Mouse (Mus musculus): ENCODE measurements around the gene Oosp2.

Oosp2 gene

DNA sequence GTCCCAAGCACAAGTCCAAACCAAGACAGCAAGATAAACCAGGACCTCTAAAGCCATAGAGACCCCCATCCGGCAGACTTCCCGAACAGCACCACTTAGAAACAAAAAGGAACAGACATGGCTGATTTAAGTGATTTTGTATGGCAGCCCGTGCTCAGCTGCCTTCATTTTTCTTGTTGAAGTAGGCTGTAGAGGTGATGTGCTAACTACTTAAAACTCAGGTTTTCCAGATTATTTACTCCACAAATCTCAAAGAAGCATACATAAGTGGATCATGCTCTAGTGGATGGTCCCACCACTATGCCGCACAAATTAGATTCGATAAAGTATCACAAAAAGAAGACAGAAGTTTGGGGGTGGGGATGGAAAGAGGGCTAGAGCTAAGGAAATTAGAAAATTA lies at the start of gene Oosp2:
Oosp2 (minus strand) TSS at position 101 of the 400 bp plus-strand sequence.
- no peak for DNase-seq (ENCODE audit: low read depth, low spot score)

DNA sequence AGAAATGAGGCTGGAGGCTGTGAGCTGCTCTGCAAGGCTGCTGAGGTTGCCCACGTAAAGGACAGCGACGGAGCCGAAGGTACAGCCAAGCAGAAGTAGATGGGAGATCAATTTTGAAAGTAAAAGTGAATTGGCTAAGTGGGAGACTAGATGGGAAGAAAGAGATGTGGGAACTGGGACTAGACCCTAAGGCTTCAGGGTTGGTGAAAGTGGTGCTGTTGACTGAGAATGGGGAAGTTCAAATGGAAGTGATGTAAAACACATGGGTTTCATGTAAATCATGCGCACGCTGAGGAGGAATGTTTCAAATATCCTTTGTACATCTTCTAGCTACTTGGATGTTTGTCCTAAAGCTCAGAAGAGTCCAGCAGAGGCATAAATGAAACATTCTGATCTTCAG lies 38.0 kb upstream of the Oosp2 start:
- DNase-seq (ENCODE audit: low read depth, low spot score) = peak; percentile 9

DNA sequence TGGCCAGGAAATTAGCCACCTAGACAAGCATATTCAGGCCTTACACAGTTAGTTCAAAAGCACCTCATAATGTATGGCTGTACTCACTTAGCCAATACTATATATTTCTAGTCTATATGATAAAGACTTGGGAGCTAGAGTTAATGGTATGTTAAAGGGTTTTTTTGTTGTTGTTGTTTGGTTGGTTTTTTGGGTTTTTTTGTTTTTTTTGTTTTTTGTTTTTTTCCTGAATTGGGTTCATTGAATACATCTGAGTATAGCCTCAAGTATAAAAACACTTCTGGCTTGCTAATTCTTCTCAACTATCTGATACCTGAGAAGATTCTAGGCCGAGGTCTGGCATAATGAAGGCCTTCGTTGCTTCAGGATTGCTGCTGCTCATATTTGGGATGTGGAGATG lies 36.4 kb upstream of the Oosp2 start, which contains the start of gene Oosp3:
Oosp3 (plus strand) TSS at position 301 of the 400 bp plus-strand sequence.
- no peak for DNase-seq (ENCODE audit: low read depth, low spot score)

DNA sequence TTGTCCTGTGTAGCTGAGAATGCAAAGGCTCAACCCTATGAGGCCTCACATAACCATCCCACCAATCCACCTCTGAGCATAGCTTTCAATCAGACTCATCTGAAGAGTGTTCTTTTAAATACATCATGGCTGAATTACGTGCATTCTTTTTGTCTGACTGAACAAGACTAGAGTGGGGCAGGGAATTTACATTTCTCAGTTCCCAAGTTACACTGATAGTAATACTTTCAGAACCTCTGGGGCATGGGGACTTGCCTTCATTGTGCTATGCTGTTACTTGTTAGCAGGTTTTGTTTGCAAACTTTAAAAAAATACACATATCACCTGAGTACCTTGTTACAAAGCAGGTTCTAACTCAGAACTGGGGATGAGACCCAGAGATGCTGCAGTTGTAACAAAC lies 31.1 kb upstream of the Oosp2 start:
- DNase-seq (ENCODE audit: low read depth, low spot score) = peak; percentile 4

DNA sequence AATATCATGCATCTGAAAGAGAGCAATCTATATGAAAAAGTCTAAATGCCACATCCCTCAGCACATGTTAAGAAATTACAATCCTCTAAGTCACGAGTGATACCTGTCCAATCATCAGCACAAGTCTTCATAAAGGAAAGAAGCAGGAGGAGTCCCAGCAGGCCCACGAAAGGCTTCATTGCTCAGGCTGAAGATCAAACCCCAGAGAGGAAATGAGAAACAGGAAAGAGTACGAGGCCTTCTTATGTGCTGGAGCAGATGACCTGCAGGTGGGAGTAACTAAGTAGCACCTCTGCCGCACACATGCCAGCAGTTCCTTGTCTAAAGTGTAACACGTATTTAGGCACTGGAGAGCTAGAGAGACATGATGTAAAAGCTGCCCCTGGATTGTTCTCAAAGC lies 30.5 kb upstream of the Oosp2 start, which contains the start of gene Oosp1:
Oosp1 (minus strand) TSS at position 312 of the 400 bp plus-strand sequence.
- peak; percentile 55 for DNase-seq (ENCODE audit: low read depth, low spot score)

DNA sequence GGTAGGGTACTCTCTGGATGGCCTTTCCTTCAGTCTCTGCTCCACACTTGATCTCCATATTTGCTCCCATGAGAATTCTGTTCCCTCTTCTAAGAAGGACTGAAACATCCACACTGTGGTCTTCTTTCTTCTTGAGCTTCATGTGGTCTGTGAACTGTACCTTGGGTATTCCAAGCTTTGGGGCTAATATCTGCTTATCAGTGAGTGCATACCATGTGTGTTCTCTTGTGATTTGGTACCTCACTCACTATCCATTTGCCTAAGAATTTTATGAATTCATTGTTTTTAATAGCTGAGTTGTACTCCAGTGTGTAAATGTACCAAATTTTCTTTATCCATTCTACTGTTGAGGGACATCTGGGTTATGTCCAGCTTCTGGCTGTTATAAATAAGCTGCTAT lies 1.2 kb upstream of the Oosp2 start:
- no peak for DNase-seq (ENCODE audit: low read depth, low spot score)

DNA sequence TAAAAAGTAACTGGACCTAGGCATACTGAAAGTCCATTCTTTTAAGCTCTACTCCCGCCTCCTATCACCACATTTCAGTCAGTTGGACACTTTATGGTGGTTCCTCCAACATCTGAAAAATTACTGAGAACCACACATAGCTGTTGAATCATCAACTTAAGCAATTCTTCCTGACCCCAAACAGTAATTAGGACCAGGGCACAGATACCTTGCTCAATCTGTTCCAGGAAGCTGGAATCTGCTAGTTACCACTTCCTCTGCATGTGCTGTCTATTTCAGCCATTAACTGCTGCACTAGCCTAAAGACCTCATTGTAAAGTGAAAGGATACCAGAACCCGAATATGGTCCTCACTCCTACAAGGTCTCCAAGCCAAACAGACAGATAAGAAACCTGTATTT lies 1.2 kb downstream of the Oosp2 start:
- no peak for DNase-seq (ENCODE audit: low read depth, low spot score)

DNA sequence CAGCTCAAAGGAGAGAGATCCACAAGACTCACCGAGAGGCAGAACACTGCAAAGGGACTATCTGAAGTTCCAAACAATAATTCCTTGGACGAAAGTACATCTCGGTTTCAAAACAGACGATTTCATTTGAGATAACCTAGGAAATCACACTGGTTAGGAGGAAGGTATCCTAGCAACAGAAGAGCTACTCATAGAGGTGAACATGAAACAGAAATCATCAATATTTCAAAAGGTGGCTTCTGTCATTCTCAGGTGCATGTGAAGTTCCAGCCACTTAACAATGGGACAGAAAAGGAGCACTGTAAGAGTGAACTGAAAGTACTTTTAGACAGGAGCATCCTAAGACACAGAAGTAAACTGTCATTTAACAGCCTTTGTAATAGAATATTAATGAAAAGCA lies 10.8 kb downstream of the Oosp2 start:
- no peak for DNase-seq (ENCODE audit: low read depth, low spot score)

DNA sequence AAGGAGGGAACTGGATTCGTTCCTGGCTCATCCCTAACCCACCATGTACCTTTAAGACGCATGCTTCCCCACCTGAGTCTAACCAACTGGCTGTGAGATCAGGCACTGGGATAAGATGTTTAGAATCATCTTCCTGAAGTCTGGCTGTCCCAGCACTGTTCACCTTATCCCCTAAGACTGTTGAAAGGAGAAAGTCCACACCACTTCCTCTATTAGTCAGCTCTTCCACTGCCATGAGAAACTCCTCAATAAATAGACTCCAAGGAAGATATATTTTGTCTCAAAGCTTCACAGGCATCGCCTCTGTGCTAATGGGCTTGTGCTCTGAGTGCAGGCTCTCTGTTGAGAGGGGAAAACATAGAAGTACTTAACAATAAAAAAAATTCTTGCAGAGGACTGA lies 14.2 kb downstream of the Oosp2 start:
- DNase-seq (ENCODE audit: low read depth, low spot score) = no peak

DNA sequence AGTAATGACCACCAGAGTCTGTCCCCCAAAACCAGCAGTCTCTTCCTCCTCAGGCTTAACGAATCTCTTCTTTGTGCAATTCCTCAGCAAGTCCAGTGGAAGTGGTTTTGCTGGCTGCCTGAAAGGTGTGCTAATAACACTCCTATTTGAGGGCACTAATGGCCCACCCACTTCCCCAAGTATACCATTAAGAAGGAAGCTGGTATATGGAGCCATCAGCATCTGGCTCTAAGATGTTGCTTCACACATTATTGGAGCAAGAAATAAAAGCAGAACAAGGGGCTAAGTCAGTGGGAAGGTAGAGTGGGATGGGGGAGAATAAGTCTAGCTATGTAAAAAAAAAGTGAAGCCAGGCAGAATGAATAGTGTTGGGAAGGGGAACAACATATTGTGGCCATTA lies 19.6 kb downstream of the Oosp2 start, which contains the start of gene Ms4a3:
Ms4a3 (minus strand) TSS at position 120 of the 400 bp plus-strand sequence.
- no peak for DNase-seq (ENCODE audit: low read depth, low spot score)

DNA sequence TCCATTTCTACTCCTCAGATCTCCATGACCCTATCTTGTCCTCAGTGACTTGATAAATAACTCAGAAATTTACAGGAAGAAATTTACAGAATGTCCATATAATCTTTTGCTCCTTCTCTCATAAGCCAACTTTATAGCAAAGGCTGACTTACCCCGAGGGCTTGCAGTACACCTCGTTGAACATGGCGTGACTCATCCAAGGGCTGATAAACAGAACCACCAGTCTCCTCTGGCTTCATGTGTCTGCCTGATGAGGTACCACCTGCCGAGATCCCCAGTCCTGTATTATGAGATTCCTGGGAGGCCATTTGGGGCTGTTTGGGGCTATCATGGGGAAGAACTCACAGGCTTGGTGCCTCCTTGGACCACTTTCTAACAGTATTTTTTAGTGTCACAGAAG lies 21.3 kb downstream of the Oosp2 start:
- no peak for DNase-seq (ENCODE audit: low read depth, low spot score)

DNA sequence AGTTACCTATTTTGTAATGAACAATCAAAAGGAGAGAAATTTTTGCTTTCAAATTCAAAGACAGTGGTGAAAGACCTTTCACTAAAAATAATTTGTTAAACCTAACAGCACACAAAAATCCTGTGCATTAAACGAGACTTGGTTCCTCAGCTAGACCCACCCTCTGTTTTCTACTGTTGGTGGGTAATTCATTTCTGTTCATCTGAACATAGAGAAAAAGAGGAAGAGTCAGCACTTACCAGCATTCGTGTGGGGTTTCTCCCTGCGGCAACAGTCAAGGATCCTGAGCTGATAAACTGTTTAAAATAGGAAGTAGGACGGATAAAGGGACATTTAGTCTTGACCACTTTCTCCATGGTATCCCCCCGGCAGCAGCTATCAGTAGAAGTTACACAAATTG lies 24.8 kb downstream of the Oosp2 start:
- no peak for DNase-seq (ENCODE audit: low read depth, low spot score)

DNA sequence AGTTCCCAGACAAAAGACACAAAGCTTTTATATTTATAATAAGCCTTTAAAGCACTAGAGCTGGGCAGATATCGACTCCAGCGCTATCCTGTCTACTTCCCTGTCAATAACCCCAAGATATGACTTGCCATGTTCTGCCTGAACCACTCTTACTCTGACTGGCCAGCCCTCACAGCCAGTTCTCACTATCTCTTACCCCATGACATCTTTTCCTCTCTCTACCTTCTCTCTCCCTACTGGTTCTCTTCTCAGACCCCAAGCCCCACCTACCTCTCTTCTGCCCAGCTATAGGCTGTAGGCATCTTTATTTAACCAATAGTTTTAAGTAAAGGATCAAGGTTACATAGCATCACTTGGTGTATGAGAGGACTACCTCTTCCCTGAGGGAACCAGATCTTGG lies 26.0 kb downstream of the Oosp2 start:
- DNase-seq (ENCODE audit: low read depth, low spot score) = no peak

DNA sequence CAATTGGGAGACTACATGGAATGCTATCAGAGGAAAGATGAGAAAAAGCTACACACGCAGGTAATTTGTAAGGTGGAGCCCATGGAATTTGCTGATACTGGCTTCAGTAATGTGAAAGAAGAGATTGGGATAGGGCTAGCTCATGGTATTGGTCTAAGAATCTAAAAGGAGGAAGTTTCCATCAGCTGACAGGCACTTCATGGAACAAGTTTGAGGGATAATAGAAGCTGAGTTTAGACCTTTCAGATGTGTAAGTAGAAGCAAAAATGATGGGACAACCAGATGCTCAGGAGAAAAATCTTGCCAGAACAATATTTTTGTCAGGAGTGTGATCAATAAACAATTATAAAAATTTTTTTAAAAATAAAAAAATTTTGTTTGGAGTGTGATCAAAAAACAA lies 26.6 kb downstream of the Oosp2 start:
- DNase-seq (ENCODE audit: low read depth, low spot score) = no peak

DNA sequence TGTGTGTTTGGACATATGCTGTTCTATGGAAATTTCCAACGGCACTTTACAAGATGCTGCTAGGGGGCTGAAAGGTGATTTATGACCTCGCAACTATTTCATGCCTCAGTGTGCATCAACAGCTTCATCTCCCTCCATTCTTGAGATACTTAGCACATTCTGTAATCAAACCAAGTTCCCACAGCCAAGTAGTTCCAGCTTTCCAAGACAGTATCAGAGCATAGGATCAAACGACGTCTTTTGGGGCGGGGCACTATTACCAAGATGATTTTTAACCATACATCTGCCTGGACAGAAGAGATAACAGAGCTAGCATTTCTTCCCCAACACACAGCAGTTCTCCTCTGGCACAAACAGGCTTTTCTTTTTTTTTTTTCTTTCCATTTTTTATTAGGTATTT lies 35.1 kb downstream of the Oosp2 start:
- no peak for DNase-seq (ENCODE audit: low read depth, low spot score)

DNA sequence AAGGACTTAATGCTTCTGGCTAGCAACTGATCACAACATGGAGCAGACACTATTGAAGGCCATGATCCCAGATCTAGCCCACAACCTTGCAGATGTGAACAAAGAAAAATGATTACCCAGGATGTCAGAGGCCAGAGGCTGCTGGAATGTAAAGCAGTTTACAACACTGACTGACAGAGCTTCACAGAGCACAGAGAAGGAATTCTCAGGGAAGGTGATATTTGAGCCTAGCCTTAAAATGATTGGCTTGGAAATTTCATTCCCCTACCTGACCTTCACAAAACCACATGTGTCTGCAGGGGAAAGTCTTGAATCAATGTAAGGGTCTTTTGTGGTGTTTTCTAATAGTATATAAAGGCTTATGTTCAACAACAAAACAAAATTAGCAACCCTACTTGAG lies 35.6 kb downstream of the Oosp2 start:
- DNase-seq (ENCODE audit: low read depth, low spot score) = no peak

DNA sequence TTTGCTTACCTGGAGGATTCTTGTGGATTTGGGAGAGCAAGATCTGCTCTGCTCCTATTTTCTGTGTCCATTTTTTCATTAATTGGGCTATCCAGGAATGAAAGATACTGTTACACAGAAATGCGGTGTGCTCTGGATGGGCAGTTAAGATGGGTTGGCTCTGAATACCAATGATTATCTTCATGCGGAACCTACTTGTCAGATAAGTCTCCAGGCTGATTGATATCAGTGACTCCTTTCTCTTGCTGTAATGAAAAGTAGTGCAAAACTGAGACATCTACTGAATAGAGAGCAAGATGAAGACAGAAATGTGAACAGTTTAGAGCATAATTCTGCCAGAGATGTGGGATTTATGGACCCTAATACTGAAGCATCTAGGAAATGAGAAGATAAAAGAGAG lies 36.8 kb downstream of the Oosp2 start, which contains the start of gene Ms4a2:
Ms4a2 (minus strand) TSS at position 169 of the 400 bp plus-strand sequence.
- DNase-seq (ENCODE audit: low read depth, low spot score) = no peak

DNA sequence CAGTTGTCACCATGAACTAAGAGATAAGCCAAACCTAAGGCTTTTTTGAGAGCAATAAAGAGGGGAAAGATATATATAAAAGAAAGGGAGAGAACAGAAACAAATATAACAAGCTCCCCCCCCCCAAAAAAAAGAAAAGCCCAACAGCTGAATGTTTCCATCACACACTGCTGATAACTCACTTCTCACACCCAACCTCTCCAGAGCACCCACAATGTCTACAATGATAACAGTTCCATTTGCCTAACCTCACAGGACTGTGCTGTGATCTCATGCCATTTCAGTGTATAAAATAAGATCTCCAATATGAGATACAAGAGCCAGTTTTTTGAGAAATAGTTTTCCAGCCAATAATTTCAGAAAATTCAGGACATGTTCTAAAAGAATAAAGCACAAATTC lies 42.4 kb downstream of the Oosp2 start:
- no peak for DNase-seq (ENCODE audit: low read depth, low spot score)

DNA sequence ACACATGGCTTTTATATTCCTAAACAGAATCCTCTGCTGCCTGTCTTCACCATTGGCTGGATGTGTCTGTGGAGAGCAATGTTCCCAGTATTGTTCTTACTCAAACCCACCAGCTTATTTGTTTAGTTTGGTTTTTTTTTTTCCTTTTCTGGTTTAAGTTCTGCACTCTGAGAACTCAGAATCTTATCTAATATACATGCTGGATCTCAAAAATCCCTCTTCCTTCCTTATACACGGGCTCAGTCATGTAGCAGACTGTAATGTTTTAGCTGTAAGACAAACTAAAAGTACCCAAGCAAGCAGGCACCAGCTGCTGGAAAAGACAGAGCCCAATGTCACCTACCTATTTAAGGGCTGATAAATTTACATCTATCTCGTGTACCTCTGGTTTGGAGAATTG lies 45.6 kb downstream of the Oosp2 start:
- no peak for DNase-seq (ENCODE audit: low read depth, low spot score)

DNA sequence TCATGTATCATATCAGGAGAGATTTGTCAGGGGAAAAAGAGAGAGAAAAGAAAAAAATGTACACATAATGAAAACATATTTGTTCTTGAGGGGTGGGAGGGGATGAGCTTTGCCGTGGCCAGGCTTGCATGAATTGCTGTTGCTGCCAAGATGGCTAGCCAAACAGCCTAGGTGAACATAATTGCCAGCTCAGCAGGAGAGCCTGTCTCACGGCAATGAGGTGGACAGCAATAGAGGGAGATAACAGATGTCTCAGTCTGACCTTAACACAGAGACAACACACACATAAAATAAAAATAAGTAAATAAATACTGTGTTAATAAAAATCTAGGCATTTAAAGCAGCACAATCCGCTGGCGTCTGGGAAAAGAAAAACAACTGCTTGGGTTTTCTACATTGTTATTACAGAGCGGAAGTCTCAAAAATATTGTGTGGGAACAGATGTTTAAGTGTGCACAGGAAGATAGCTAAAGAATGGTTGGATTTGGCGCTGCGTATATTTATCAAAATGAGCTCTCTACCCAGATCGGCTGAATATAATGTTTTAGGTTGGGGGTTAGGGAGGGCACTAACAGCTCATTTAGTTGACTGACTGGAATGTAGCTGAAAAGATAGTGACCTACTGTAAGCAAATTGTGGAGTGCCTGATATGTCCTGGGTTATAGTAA lies 46.4 kb downstream of the Oosp2 start:
- no peak for DNase-seq (ENCODE audit: low read depth, low spot score)

DNA sequence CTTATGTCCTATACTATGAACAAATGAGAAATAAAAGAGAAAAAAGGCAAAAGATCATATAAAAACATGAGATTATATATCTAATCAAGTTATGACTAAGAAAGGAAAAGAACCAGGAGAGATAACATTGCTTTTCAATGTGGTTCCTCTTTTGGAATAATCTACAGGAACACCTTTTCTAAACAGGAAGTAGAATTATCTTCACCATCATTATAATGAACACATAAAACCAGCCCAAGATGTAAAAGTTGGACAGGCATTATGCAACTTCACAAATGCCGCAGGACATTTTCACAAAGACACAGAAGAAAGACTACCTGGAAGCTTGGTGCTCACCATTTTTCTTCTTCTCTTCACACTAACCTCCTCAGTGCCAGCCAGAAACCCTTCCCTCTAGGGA lies 47.3 kb downstream of the Oosp2 start:
- no peak for DNase-seq (ENCODE audit: low read depth, low spot score)

DNA sequence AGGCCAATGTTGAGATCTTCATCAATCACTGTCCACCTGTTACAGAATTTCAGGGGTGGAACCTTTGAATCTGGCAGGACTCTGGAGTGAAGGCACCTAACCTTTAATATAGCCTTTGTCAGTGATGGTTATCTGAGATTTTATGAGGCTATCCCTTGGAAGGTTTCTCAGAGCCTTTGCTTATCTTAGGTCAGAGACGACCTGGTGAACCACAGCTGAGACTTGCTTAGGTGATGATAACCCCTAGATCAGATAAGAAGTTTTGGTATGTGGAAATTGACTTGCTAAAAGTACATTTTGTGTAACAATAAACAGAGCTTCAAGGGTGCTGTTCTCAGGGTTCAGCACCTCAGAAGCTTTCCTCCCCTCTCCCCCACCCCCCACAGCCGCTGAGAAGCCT lies 48.1 kb downstream of the Oosp2 start:
- no peak for DNase-seq (ENCODE audit: low read depth, low spot score)

DNA sequence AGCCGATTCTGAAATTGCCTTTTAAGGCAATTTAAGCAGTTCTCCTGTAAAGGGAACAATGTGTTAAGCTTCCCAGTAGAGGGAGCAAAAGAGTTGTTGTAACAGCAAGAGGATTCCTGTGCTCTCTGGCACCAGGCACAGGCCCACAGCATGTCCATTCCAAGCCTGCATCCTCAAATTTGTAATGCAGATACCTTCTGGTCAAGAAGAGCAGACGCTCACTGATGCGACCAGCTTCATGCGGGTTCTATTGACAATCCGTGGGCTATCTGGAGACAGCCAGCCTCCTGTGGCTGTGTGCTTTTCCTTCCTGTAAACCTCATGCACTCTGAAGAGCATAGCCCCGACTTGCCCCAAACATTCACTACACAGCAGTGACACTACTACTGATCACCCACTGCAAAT lies 48.8 kb downstream of the Oosp2 start:
- peak; percentile 17 for DNase-seq (ENCODE audit: low read depth, low spot score)

DNA sequence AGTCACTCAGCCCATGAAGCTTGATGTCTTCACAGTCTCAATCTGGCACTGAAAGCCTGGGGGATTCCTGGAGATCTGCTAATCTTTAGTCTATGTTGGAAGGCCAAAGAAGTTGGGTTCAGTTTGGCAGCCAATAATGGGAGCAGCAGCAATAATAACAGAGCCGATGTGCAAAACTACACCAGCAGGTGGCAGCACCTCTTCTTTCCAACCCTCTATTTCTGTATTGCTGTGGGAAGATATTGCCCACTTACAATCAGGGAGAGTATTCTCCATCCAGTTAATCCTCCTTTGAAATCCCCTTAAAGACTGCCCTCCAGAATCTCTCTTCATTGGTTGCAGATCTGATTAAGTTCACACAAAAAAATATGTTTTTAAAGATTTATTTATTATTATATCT lies 52.2 kb downstream of the Oosp2 start:
- peak; percentile 65 for DNase-seq (ENCODE audit: low read depth, low spot score)
